Mouse (Mus musculus): ENCODE measurements at regions not wholly inside any gene's neighbourhood (a gene's known extent, or its start where the extent isn't known, plus 50 kb on each side); places are given as distances from the start of the nearest gene placed in this dataset.
A peak's percentile ranks its signal among the peaks of the same experiment; 100 is the strongest.

DNA sequence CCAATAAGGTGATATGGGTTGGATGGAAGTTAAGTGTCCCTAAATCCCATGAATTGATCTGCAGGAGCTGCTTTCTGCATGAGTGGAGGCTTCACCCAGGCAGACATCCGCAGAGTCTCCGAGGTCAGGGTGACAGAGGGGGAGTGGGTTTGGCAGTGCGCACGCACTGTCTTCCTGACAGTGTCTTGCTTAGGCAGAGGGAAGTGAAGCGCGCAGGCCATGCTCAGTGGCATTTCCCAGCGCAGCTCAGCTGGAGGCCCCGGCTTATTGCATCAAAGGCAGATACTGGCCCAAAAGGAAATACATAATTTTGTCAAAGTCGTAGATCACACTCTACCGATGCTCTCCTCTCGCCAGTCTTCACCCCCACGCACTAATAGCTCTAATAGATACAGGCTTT lies 252.7 kb upstream of the Dnajc24 start:
- no peak for DNase-seq (ENCODE audit: low spot score)

DNA sequence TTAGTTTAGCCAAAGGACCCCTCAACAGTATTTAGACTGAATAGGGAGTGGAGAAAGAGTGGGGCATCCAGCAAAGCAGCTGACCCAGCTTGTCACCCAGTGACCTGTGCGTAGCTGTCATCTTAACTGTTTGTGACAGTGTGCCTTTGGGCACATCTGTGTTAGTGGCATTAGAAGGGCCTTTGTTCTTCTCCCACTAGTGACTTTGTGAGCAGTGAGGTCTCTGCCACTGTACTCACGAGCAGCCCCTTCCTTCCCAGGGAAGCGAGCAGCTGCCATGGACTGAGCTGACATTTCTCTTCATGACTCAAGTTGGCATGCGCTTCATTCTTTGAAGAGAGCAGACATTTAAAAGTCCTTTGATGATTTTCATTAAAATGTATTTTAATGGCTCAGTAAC lies 231.0 kb upstream of the Dnajc24 start:
- no peak for DNase-seq (ENCODE audit: low spot score)

DNA sequence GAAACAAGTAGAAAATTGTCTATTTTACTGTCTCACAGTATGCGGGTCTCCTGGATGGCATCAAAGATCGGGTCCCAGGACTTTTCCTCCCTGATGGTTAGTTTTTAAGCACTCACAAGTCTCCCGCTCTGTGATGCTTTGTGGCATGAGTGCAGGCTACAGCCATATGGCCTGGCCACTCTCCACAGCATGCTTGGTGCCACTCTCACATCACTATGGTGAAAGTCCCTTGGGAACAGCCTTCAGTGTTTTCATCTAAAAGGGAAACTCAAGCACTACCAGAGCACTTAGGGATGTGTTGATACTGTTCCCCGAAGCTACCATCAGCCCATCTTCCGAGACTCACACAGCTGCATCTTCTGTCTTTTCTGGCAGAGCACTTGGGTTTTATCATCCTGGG lies 227.8 kb upstream of the Dnajc24 start:
- no peak for DNase-seq (ENCODE audit: low spot score)

DNA sequence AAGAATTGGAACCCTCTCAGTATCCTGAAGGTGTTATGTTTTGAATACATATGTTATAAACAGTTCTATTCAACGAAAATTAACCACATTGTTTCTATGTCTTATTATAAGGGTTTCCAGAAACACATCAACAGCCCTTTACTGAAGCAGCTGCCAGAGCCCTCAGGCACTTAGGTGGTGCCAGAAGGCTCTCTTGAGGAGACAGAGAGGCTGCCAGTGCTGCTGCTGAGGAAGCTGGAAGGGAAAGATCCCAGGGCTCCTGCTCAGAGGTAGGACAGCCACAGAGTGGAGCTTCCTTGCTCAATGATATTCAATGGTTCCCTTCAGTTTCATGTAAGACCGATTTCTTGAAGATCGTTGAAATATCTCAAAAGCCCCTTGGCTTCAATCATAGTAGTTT lies 226.7 kb upstream of the Dnajc24 start:
- no peak for DNase-seq (ENCODE audit: low spot score)

DNA sequence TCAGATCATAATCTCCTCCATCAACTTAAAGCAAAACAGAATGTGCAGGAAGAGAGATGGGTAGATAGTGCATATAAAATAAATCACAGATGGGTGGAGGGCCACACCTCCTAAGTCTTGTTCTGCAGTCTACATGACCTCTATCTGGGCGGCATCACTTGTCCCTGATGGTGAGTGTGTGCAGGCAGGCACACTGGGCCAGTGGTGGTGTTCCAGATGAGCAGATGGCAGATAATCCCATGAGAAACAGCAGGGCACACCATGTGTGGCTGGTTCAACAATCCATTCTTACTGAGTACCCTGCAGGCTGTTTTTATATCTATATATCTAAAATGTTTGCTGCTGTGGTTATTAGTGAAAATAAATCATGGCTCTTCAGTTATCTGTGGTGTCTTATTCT lies 224.9 kb upstream of the Dnajc24 start:
- no peak for DNase-seq (ENCODE audit: low spot score)

DNA sequence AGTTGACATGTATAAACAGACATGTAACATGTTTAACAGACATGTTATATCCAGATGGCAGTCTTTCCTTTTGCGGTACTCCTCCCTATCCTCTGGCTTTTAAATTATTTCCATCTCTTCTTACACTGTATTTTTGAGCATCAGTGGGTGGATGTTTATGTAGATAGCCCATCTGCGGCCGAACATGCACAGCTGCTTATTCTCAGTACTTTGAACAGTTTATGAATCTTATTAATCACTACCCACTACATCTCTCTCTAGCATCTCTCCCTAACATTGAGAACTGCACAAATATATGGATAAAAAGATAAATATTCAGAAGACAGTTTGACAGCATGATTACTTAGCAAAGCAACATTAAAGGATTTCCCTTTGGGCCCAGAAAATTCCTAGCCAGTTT lies 212.8 kb upstream of the Dnajc24 start:
- DNase-seq (ENCODE audit: low spot score) = no peak

DNA sequence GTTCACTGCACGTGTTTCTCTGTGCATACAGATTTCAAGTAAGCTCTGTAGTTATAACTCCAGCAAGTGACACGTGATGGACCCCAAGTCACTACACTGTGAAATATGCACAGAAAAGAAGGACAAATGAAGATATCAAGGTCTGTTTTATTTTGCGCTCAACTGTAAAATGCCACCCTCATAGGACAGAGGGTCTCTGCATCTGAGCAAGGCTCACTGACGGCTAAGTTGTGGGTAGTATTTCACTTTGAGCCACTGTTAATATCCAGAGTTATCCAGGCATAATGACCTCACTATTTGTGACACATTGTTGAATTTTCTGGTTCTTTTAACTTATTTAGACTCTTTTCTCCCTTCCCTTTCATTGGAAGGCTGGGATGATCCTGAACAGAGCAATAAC lies 210.4 kb upstream of the Dnajc24 start:
- DNase-seq (ENCODE audit: low spot score) = no peak

DNA sequence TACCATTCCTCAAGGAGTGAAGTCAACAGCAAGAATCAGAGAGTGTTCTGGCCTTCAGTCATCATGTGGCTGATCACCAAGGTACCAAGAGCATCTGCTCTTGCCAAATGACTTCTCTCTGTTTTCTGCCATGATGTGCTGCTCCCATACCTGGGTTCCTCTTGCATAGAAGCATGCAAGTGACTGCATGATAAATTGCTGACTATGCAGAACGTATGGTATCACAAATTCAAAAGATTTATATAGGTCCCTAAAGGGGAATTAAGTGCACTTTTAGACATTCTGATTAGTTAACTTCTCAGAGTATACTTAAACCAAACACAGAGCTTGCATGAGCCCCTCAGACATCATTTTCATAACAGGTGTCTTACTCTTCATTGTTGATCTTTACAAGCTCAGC lies 207.4 kb upstream of the Dnajc24 start:
- DNase-seq (ENCODE audit: low spot score) = no peak

DNA sequence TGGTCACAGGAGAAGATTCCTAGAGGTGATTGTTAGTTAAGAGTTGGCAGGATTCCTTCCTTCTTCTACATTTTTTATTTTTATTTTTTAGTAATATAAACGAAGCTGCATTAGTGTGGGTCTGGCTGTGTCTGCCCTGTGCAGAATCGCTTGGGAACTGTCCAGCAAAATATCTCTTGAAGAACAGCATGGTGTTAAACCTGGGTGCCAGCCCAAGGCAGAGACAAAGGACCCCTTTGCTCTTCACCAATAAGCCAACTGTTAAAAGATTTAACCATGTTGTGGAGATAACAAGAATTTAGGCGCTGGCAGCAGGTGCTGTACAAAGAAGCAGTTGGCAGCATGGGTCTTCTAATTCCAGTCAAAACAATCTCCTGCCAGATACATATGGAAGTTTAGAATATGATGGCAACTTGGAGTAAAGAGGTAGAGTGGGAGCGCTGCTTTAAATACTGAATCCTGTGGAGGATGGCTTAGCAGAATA lies 205.5 kb upstream of the Dnajc24 start:
- no peak for DNase-seq (ENCODE audit: low spot score)

DNA sequence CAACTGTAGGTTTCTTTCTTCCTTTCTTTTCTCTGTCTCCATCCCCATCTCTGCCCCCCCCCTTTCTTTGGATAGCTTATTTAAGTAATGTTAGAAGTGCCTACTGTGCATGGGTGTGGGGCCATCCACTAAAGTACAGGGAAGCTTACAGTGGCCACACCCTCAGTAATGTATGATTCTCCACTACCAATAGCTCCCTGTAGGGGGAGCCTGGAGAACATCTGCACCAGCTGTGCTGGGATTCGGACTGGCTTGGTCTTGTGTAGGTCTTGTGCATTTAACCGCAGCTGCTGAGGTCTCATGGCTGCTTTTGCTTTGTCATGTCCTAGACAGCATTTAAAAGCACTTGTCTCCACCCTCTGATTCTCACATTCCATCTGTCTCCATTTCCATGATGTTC lies 196.8 kb upstream of the Dnajc24 start:
- DNase-seq (ENCODE audit: low spot score) = no peak

DNA sequence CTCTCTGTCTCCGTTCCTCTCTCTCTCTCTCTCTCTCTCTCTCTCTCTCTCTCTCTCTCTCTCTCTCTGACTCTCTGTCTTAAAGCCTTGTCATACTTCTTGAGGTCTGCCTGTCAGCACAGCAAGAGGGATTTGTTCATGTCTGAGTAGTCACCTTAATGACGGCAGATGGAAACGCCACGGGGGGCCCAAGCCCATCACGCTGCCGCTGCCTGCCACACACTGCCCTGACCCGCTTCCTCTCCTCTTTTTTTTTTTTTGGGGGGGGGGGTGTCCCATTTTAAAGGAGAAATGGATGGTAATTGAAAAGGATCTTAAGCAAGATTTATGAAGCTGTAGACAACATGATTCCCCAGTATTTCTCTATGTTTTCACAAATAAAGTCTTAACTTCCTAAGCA lies 191.8 kb upstream of the Dnajc24 start:
- no peak for DNase-seq (ENCODE audit: low spot score)

DNA sequence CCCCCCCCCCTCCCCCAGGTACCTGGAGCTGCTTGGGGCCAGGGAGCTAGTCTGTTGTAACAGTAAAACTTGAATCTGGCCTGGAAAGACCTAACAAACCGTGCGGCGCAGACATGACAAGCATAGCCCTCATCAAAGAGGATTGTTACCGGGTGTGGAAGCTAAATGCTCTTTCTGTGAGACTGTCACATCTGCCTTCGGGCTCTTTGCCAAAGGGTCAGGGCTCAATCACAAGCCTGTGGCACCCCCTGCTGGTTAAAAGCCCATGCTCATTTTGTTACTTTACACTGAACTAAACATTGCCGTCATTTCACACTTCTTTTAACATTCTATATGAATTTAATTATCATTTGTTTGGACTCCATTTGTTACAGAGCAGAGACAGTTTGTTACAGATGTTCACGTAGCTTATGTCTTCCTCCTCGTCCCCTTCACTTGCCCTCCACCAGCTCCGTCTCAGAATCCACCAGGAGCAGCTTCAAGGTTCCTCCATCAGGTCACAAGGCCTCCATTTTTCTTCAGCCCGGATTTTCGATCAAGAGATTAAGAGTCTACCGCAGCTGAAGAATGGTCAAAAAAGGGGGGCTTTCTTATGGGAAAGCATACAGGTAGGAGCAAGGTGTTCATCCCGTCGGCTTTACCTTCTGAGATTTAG lies 191.1 kb upstream of the Dnajc24 start:
- DNase-seq (ENCODE audit: low spot score) = peak; percentile 13

DNA sequence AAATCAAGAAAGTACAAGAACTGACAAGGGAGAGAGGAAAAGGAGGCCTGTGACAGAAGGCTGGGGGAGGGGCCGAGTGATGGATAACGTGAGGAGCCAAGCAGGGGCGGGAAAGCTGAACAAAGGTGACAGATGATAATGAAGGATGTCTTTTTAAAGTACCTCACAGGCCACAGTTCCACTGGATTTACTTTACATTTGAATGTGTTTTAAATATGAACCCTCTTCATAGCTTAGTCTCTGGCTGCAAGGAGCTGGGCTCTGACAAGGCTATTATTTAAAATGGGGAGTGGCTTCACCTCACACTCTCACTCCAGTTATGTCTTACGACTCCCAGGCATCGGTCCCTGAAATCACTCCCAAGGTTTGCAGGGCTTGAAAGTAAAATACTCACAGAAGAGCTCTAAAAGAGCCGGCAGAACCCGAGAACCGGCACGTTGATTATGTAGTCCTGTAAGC lies 190.6 kb upstream of the Dnajc24 start:
- no peak for DNase-seq (ENCODE audit: low spot score)

DNA sequence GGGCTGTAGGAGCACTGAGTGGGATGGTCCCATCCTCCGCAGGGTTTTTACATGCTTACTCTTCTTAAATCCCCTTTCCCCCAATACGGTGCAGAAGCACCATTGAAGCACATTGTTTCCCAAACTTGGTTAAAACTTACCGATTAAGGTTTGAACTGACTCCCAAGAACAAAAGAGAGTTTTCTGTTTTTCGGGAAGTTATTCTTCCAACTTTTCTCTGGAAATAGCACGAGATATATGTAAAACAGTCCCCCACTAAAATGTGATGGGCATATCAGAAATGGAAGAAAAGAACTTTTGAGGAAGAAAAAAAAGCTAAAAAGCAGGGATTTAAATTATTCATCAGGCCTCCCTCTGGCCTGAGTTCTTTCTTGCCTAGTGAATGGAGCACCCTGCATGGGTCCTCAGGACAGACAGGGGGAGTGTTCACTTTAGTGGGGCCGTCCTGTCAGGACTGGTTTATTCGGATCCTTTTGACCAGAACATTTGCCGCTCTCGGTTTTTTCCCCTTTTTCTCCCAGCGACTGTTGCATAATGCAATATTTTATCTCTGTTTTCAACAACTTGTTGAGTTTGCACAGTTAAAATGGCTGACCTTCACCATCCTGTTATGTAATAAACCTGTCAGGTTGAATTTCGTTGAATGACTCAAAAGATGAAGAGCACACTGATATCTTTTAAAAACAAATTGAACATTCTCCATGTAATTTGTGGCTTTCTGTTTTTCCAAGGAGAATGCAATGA lies 187.4 kb upstream of the Dnajc24 start:
- no peak for DNase-seq (ENCODE audit: low spot score)

DNA sequence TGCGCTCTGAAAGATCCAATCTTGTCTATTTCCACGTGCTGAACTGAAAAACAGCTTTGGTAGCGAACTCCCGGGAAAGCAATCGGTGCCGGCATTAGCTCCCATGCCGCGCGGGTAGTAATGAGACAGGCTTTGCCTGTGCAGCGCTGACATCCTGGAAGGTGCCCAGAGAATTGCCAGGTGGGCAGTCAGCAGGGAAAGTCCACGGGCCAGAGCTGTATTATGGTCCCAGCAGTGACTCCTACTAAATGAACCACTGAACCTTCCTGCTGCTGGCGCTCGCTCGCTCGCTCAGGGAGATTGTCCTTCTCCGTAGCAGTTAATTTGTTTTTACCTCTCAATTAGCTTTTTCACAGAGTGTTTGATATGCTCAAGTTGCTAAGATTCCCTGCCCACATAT lies 180.3 kb upstream of the Dnajc24 start:
- DNase-seq (ENCODE audit: low spot score) = no peak

DNA sequence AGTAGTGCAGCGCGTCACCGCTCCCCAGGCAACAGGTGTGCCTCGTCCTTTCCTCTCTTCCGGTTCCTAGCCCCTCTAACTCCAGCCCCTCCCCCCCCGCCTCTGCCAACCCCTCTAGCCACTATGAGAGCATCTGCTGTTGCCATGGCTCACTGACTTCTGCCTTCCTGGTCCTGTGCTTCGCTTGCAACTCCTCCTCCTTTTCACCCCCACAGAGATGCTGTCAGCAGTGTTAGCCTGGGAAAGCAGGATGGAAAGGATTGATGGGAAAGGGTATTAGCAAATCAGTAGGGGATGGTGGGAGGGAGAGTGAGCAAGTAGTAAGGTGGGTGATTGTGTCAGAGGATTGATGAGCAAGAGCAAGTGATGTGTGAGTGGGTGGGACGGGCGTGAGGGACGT lies 178.7 kb upstream of the Dnajc24 start:
- DNase-seq (ENCODE audit: low spot score) = no peak

DNA sequence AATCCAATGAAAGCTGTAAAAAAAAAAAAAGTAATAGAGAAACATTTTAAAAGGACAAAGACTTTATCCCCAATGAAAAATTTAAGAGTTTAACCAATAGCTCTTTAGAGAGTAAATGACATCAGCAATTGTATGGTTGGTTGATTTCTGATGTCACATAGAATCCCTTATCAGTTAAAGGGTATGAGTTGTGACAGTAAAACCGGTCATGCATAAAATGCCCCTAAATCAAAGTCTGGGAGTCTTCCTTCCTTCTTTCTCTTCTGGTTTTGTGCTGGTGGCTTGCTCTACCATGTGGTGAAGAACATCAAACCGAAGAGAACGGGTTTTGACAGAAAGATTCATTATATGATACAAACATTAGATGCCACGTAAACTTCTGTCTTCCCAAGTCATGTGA lies 159.3 kb upstream of the Dnajc24 start:
- DNase-seq (ENCODE audit: low spot score) = no peak

DNA sequence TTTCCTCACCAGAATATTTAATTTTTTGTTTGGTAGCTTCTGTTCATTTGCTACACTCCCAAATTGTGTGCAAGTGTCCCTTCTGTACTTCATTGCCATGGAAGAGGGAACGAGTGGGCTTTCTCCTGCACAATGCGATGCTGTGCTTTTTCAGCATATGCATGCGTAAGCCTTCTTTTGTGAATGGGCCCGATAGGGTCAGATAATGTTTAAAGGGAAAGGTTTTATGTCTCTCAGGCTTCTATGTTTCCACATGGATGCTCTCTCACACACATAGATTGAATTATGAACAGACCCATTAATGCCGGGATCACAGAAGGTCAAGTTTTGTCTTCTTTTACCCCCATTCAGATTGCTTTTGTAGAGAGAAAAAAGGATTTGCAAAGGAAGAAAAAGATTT lies 158.5 kb upstream of the Dnajc24 start:
- no peak for DNase-seq (ENCODE audit: low spot score)

DNA sequence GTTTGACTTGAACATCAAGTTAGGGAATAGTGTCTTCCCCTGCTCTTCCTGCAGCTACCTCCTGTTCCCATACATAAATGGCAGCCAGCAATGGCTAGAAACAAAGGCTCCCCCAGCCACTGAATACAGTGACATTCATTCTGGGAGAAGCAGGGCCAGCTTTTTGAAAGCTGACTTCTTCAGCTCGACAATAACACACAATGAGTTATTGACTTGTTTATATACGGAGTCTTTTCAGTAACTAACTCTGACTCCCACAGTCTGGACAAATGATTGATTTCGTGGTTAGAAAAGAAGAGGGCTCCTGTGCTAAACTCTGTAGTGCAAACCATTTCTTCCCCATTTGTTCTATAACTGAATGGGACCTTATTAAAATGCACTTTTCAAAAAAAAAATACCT lies 146.4 kb upstream of the Dnajc24 start:
- no peak for DNase-seq (ENCODE audit: low spot score)

DNA sequence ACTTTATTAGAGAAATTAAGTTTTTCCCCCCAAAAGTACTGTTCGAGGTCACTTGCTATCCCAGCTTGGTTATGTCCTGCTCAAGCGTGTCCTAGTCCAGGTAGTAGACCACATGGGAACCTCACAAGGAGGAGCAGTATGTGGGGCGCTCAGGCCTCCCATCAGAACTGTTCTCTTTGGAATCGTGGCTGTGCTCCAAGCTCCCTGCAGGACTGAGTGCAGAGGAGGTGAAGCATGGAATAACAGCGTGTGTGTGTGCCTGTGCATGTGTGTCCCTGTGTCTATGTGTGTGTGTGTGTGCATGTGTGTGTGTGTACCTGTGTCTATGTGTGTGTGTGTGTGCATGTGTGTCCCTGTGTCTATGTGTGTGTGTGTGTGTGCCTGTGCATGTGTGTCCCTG lies 137.6 kb upstream of the Dnajc24 start:
- DNase-seq (ENCODE audit: low spot score) = no peak

DNA sequence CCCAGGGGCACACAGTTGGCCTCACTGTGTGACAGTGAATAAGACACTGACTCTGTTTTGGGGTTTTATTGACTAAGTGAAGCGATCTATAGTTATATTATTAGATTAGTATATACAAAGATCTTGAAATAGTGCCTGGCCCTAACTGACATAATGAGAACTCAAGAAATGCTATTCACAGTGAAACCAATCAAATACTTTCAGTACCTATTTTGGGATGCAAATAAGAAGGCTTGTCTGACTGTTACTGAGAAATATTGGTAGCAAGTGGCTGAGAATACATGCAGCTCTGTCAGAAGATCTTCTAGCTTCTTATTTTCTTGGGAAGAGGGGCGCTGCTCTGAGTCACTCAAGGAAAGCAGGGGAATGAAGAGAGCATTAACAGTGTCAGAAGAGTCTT lies 97.7 kb upstream of the Dnajc24 start:
- DNase-seq (ENCODE audit: low spot score) = no peak

DNA sequence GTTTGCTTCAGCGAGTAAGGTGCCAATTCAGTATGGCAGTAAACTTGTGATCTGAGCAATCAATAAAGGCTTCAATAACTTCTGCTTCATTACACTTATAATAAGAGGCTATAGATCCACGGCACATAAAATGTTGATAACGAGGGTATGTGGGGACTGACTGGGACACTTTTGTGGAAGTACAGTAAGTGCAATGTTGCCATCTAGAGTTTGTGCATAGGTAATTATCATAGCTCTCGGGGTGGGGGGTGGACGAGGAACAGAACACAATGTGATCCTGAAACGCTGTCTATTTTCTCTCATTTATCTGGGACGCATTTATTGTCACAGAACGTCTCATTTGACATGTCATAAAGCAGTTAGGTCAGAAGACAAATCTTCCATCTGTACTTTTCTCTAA lies 82.8 kb upstream of the Dnajc24 start:
- DNase-seq (ENCODE audit: low spot score) = no peak

DNA sequence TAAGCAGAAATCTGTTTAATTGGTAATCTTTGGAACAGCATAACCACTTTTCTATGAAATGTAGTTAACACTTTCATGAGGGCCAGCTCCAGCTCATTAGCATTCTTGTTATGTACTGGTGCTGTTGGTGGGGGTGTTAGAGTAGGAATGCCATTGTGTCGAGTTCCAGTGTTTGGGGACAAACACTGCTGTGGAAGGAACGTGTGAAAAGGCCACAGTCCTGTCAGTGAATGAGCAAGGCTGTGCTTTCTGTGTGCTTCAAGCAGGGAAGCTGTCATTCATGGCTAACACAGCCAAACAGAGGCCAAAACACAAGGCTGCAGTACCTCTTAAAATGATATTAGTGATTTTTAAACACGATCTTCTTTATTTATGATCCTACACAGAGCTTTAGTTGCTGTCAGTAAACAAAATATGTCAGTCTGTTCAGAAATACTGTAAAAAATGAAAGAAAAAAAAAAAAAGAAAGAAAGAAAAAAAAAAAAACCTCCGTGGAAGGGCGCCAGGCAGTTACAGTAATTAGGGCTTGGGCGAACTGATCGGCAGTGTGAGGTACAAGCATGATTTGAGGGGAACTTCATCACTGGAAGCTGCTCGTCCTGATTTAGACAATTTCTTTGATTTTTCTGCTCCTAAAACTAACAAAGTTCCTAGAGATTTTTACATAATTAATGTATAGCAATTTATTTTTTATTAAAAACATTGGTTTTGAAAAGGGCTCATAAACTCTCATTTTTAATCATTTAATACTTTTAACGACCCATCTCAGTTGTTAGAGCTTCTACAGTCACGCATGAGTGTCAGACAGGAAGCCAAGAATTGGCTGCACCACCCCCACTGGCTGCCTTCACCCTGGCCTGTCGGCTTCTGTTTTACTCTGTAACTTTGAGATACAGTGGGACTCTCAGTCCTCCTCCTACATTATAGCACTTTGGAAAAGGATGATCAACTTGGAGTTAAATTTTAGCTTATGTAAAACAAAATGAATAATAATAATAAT lies 80.8 kb upstream of the Dnajc24 start:
- DNase-seq (ENCODE audit: low spot score) = no peak
